Mouse (Mus musculus) liver, embryonic 11.5 days (tissue): ENCODE results near the gene Map2k6. TPM values are rescaled to one million over a fixed set of nuclear protein-coding genes. Genes with fewer than 3 reads are reported as not detected.

ENCODE experiments used
- ATAC-seq: fragments of 200-750 bp; cut with Nextera tagmentation; replicated peaks from 2 replicates; pipeline ENCODE4 v1.8.0; 2017; ENCODE audit warnings: moderate number of reproducible peaks, mild to moderate bottlenecking, moderate TSS enrichment, moderate library complexity; ENCODE audit not compliant: low FRiP score
- DNase-seq: peaks from one replicate; pipeline ENCODE4 v3.0.0-alpha.2; 2017; ENCODE audit warnings: low spot score
- H3K27ac ChIP-seq: fragments of 300-500 bp; sonication (generic); 2 replicates; pipeline ENCODE4 v1.5.1; 2014; ENCODE audit warnings: mild to moderate bottlenecking, low read depth, low read length, control low read depth
- H3K27me3 ChIP-seq: fragments of 300-500 bp; sonication (generic); replicated peaks from 2 replicates; pipeline ENCODE4 v1.6.1; 2014; ENCODE audit warnings: low read length, mixed read lengths; ENCODE audit not compliant: control insufficient read depth, insufficient read depth
- H3K36me3 ChIP-seq: fragments of 300-500 bp; sonication (generic); 2 replicates; pipeline ENCODE4 v1.6.1; 2014; ENCODE audit warnings: mild to moderate bottlenecking, low read length, moderate library complexity, mixed read lengths; ENCODE audit not compliant: control insufficient read depth, insufficient read depth
- H3K4me1 ChIP-seq: fragments of 300-500 bp; sonication (generic); replicated peaks from 2 replicates; pipeline ENCODE4 v1.6.1; 2014; ENCODE audit warnings: low read length, mixed read lengths; ENCODE audit not compliant: control insufficient read depth, insufficient read depth
- H3K4me2 ChIP-seq: fragments of 300-500 bp; sonication (generic); 2 replicates; pipeline ENCODE4 v1.6.1; 2014; ENCODE audit warnings: mild to moderate bottlenecking, control low read depth, moderate library complexity
- H3K4me3 ChIP-seq: fragments of 300-500 bp; sonication (generic); 2 replicates; pipeline ENCODE4 v1.5.1; 2014; ENCODE audit warnings: low read depth, low read length, control low read depth
- H3K9ac ChIP-seq: fragments of 300-500 bp; sonication (generic); 2 replicates; pipeline ENCODE4 v1.6.1; 2014; ENCODE audit warnings: low read depth, low read length, control low read depth
- H3K9me3 ChIP-seq: fragments of 300-500 bp; sonication (generic); 2 replicates; pipeline ENCODE4 v1.6.1; 2016; ENCODE audit warnings: low read length, inconsistent platforms, mixed read lengths; ENCODE audit not compliant: control insufficient read depth
- WGBS: fragments of 180-500 bp; shearing (Covaris S2); extraction: QIAGEN DNeasy Blood & Tissue Kit; methylation state at CpG from one replicate; pipeline ENCODE4 v1.1.7; 2014; 5-methylcytosine and 5-hydroxymethylcytosine counted together
- polyA plus RNA-seq: library from polyadenylated mRNA; unstranded; fragments of >200 nt; fragmentation: Nextera tagmentation; extraction: Ambion mirVana; gene quantifications from 2 replicates; pipeline ENCODE4 v1.2.1, GENCODE M21; 2014

Gene Map2k6
- polyA plus RNA-seq, 1 experiment from 2014 or later, result 15.0 TPM

DNA sequence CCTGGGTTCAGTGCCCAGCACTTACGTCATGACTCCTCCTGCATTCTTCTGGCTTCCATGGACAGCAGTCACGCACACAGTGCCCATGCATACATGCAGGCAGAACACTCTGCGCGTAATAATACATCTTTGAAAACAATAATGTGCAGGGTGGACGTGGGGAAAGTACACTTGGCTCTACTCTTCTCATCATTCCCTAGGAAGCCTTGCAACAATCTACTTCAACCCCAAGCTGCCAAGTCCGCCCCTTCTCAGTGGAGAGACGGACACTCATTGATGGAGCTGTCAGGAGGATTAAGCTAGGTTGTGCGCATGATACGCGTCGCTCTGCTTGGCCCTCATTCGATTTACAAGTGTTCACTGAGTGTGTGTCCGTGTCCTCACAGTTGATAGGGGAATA, 12.7 kb downstream of the Map2k6 start:
- WGBS, result 95% methylated on average over 13 of the region's 13 CpGs

DNA sequence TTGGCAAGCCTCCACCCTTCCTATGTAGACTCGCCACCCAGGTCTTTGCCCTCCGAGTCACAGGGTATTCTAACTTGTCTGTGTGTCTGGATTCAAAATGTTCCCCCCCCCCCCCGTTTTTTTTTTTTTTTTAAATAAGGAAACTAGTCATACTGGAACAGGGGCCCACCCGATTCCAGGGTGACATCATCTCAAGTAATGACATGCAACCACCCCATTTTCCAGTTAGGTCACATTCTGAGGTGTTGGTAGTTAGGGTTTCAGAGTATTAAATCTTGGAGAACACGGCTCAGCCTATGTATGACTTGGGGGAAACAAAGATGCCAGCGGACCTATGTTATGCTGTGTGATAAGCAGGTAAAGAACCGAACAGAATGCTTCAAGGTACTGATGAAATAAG, 15.3 kb downstream of the Map2k6 start:
- Histone ChIP-seq H3K27ac (no peak overlapping the region), H3K9me3 (no peaks in the 10 kb centered on the region), H3K27me3 (no peaks in the 10 kb centered on the region), H3K4me2 (no peak overlapping the region), H3K4me1 (0 out of 2 replicates have a peak, but pooled peaks cover 3% of the 10 kb centered on the region), H3K9ac (no peak overlapping the region), H3K36me3 (no peaks in the 10 kb centered on the region), H3K4me3 (no peak overlapping the region)
- WGBS, result 80% methylated on average over 7 of the region's 7 CpGs
- DNase-seq (no peak), ATAC-seq (no peak)

More for the DNA sequence above, 12.7 kb downstream of the Map2k6 start:
- Histone ChIP-seq H3K36me3 (no peaks in the 10 kb centered on the region), H3K9ac (no peak overlapping the region), H3K27ac (no peak overlapping the region), H3K27me3 (no peaks in the 10 kb centered on the region), H3K4me3 (no peak overlapping the region), H3K4me1 (0 out of 2 replicates have a peak, but pooled peaks cover 3% of the 10 kb centered on the region), H3K4me2 (no peak overlapping the region), H3K9me3 (no peaks in the 10 kb centered on the region)
- DNase-seq (no peak), ATAC-seq (no peak)

DNA sequence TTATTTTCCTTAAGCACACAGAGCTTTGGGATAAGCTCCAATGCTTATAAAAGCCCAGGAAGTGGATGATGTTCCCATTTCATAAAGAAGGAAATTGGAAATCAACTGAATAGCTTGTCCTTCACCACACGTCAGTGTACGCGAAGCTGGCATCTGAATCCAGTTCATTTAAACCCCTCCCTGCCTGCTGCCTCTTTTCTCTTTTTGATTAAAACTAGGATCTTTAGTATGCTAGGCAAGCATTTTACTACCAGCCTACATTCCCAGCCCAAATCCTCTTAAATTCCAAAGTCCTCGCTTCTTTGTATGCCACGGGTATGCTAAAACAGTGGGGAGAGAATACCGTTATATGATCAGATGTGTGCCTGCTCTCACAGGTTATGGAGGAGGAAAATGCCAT, 17.8 kb downstream of the Map2k6 start:
- no peak for DNase-seq
- ATAC-seq, result no peak
- Histone ChIP-seq H3K9me3 (no peaks in the 10 kb centered on the region), H3K9ac (no peak overlapping the region), H3K27ac (no peak overlapping the region), H3K4me3 (no peak overlapping the region), H3K27me3 (no peaks in the 10 kb centered on the region), H3K36me3 (no peaks in the 10 kb centered on the region), H3K4me2 (no peak overlapping the region), H3K4me1 (no peaks in the 10 kb centered on the region)
- WGBS, result 86% methylated on average over 6 of the region's 6 CpGs

DNA sequence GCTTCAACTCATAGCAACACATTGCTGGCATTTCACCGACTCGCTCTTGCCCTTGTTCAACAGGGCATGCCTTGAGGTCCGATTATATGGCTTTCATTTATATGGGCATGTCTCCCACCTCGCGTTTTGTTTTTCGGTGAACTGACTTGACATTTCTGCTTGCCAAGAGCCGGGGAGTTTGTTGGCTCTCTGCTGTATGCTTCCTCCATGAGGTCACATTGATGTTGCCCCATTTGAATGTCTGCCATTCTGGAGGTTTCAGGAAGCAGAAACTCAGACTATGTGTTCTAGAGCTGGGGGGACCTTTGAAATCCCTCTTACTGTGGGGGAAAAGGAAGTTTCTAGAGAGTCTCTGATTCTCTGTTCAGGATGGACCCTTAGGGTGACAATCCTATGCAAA, 21.5 kb downstream of the Map2k6 start:
- no peaks in the 10 kb centered on the region for H3K36me3 ChIP-seq
- H3K9me3 ChIP-seq, result no peaks in the 10 kb centered on the region
- 88% methylated on average over 7 of the region's 7 CpGs for WGBS
- H3K9ac ChIP-seq, result no peak overlapping the region
- H3K4me2 ChIP-seq, result no peak overlapping the region
- H3K27ac ChIP-seq, result no peak overlapping the region
- DNase-seq, result no peak
- H3K4me3 ChIP-seq, result no peak overlapping the region
- no peaks in the 10 kb centered on the region for H3K4me1 ChIP-seq
- H3K27me3 ChIP-seq, result no peaks in the 10 kb centered on the region
- no peak for ATAC-seq

DNA sequence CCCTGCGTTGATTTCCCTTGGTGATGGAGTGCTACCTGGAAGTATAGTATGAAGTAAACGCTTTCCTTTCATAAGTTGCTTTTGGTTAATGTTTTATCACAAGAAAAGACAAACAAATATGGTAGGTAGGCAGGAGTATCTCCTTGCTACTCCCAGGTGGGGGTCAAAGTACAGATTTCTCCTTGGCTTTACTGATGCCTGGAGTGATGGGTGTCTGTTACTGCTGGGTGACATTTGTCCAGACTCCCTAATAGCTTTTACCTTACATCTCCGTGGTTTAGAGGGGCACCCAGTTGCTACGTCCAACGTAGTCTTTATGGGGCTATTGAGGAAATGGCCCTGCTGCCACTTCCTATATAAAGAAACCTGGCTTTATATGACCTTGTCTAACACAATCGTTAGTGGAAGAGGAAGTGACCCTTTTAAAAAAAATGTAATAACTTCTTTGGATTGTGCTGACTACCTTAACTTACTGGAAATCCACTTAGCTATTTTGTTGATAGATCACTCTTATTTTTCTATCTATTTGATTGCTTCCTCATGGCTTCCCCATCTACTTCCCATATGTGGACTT, 27.7 kb downstream of the Map2k6 start:
- ATAC-seq, result no peak; the same call in 1 of the 2 replicates
- H3K4me1 ChIP-seq, result peaks cover 6% of the 10 kb centered on the region
- 59% methylated on average over 6 of the region's 6 CpGs for WGBS
- H3K27me3 ChIP-seq, result no peaks in the 10 kb centered on the region
- no peak for DNase-seq
- no peaks in the 10 kb centered on the region for H3K36me3 ChIP-seq
- no peak overlapping the region for H3K4me2 ChIP-seq
- H3K9me3 ChIP-seq, result no peaks in the 10 kb centered on the region
- no peak overlapping the region for H3K27ac ChIP-seq
- no peak overlapping the region for H3K9ac ChIP-seq
- H3K4me3 ChIP-seq, result no peak overlapping the region

DNA sequence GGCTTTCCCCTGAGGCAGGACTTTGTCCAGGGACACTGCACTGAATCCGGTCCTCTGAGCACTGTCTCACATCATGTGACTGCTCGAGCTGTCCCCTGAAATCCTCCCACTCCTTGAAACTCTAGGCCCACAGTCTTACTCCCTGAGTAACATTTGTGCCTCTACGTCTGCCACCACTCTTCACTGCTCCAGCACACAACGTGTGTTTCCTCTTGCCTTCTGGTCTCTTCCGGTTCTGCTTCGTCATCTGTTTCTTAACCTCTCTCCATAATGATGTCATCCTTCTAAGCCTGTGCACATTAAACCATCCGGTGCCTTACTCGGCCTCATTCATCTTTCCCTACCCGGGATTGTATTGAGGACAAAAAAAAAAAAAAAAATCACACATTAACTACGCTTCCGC, 28.2 kb downstream of the Map2k6 start:
- no peak for DNase-seq

DNA sequence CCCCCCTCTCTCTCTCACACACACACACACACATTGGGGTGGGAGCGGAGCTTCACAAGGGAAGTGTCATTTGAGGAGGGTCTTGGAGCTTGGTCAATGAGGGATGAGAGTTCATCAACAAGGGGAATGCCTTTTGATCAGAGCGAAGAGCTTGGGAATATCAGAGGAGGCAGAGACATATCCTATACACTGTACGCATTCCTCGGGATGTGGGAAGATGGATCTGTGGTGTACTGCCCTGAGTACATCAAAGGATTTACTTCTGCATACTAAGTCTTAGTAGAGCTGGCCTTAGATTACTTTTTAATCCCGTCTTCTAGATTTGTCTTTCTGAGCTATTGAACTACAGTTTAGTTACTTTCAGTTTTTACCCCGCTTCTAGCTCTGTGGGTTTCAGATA, 30.1 kb downstream of the Map2k6 start:
- 76% methylated on average over 6 of the region's 6 CpGs for WGBS

More for the DNA sequence above, 28.2 kb downstream of the Map2k6 start:
- Histone ChIP-seq H3K9ac (no peak overlapping the region), H3K4me2 (no peak overlapping the region), H3K4me1 (peaks cover 6% of the 10 kb centered on the region), H3K36me3 (no peaks in the 10 kb centered on the region), H3K27me3 (no peaks in the 10 kb centered on the region), H3K9me3 (no peaks in the 10 kb centered on the region), H3K27ac (no peak overlapping the region), H3K4me3 (no peak overlapping the region)
- peak; percentile 47; the same call in 1 of the 2 replicates for ATAC-seq
- 54% methylated on average over 11 of the region's 11 CpGs for WGBS

DNA sequence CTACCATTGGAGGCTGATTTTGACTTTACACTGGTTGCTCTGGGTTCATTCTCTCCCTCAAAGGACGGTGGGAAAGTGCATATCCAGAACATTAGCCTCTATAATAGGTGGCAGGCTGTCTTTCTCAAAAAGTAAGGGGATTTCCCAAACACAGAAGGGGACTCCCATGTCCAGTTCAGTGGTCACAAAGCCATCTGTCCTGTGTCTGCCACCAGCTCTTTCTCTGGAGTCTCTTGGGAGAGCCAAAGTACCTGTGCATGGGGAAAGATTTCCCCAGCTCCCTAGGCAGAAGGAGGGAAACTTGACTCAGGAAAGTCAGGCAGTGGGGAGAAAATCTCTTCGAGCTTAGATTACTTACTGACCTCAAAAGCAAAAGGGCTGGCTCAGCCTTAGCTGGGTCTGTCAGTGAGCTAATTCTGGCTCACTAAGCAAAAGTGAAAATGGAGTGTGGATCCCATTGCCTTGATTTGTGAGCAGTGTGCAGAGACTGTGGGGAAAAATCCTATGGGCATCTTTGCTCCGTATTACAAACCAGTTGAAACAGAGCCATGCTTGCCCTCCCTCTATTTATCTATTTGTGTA, 31.0 kb downstream of the Map2k6 start:
- H3K27me3 ChIP-seq, result no peaks in the 10 kb centered on the region
- H3K9me3 ChIP-seq, result no peaks in the 10 kb centered on the region
- no peak overlapping the region for H3K4me2 ChIP-seq
- 80% methylated on average over 3 of the region's 3 CpGs for WGBS
- H3K36me3 ChIP-seq, result no peaks in the 10 kb centered on the region
- no peak overlapping the region for H3K9ac ChIP-seq
- DNase-seq (no peak), ATAC-seq (no peak)
- H3K27ac ChIP-seq, result no peak overlapping the region
- peaks cover 6% of the 10 kb centered on the region for H3K4me1 ChIP-seq
- H3K4me3 ChIP-seq, result no peak overlapping the region

More for the DNA sequence above, 30.1 kb downstream of the Map2k6 start:
- H3K4me2 ChIP-seq, result no peak overlapping the region
- H3K36me3 ChIP-seq, result no peaks in the 10 kb centered on the region
- no peak overlapping the region for H3K27ac ChIP-seq
- no peaks in the 10 kb centered on the region for H3K27me3 ChIP-seq
- H3K9me3 ChIP-seq, result no peaks in the 10 kb centered on the region
- no peak for ATAC-seq
- no peak overlapping the region for H3K4me3 ChIP-seq
- peaks cover 6% of the 10 kb centered on the region for H3K4me1 ChIP-seq
- H3K9ac ChIP-seq, result no peak overlapping the region
- DNase-seq, result no peak
